Mouse (Mus musculus): ENCODE measurements around the gene Inhbb.

The Inhbb gene

DNA sequence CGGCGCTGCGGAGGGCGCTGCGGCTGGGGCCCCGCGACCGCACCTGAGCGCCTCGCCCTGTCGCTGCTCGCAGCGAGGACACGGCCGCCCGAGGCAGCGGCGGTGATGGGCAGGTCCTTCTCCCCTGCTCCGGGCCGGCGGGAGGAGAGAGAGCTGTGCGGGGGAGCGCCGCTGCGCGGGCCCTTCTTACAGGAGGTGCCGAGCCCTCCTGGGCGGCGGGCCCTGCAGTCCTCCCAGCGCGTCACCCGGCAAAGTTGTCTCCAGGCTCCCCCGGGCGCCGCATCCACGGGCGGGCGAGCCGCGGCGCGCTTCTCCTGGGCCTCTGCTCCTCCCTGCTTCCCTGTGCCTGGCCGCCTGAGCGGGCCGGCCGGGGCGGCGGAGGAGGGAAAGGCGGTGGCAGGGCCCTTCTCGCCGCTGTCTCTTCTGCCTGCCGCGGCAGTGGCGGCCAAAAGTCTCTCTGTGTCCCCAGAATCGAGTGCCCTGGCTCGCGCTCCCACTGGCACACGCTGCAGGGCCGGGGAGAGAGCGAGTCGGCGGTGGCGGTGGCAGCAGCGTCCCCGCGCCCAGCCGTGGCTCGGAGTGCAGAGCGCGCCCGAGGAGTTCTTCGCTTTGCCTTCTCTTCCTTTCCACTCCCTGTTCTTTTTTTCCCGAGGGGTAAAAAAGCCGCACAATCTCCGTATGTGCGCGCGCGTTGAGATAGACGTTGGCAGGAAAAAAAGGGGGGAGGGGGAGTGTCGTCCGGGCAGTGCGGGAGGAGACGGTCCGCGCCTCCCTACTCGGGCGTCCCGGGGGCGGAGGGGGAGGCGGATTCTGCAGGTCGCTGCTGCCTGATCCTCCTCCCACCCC is at the start of gene Inhbb:
TSS of gene Inhbb (minus strand) at position 673 of the 846 bp plus-strand sequence.
- CTCF ChIA-PET = interaction anchor here in 3 of 4 experiments (0.5 to 0.6 kb wide), 3 partner anchors 61 to 339 kb away, joined by 3 to 4 read pairs (median 3); no protein-coding TSS in a partner anchor
- POLR2A ChIA-PET = interaction anchor here (0.6 to 1.6 kb wide), 12 partner anchors 11 to 368 kb away, joined by 3 to 5 read pairs (median 3); no protein-coding TSS in a partner anchor

GRCm38 (mm10) chr1:119463386-119463785 is 41.3 kb upstream of the Inhbb start:
- CTCF ChIA-PET = interaction anchor here (0.5 to 3.0 kb wide), 10 partner anchors 13 to 581 kb away, joined by 3 to 13 read pairs (median 5); no protein-coding TSS in a partner anchor
- POLR2A ChIA-PET = interaction anchor here in 1 of 4 experiments (0.6 to 1.4 kb wide), 2 partner anchors 18 to 374 kb away, joined by 3 read pairs; no protein-coding TSS in a partner anchor

- ChIA-PET POLR2A (interaction anchor here in 1 of 4 experiments (0.6 to 0.8 kb wide), 2 partner anchors 16 to 64 kb away, joined by 3 to 4 read pairs; no protein-coding TSS in a partner anchor), CTCF (interaction anchor here in 1 of 4 experiments (0.6 to 1.9 kb wide), 2 partner anchors 22 to 1107 kb away, joined by 3 to 5 read pairs; no protein-coding TSS in a partner anchor)
Measured at GRCm38 (mm10) chr1:119460062-119460461, 38.0 kb upstream of the Inhbb start.

GRCm38 (mm10) chr1:119457993-119458605 is 36.1 kb upstream of the Inhbb start:
- ChIA-PET POLR2A (interaction anchor here (0.5 to 1.8 kb wide), 22 partner anchors 9 to 837 kb away, joined by 3 to 10 read pairs (median 4); partner anchors contain the start of gene Tmem185b (in 1 of the 4)), CTCF (interaction anchor here (0.5 to 2.6 kb wide), 134 partner anchors 7 to 1062 kb away, joined by 3 to 26 read pairs (median 4); partner anchors contain the start of genes Tmem185b (in 2 of the 4), Gli2 (in 1 of the 4) and Ralb (in 1 of the 4))

DNA sequence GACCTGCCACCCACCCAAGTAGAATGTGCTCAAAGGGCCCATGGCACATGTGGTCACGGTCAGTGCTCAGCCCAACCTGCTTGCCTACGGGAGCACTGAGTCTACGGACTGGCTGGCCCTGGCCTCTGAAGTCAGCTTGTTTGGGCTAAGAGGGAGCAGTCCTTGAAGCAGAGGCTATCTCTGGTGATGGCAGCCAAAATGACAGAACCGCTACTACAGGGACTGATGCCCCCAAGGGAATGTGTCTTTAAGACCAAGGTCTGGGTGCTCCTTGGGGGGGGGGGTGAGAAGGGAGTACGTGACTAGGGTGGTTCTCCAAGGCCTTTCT is 35.4 kb upstream of the Inhbb start:
- ChIA-PET CTCF (interaction anchor here (0.6 to 2.6 kb wide), 28 partner anchors 11 to 632 kb away, joined by 3 to 15 read pairs (median 4); partner anchors contain the start of gene Gli2 (in 1 of the 4)), POLR2A (interaction anchor here in 3 of 4 experiments (0.7 to 1.8 kb wide), 8 partner anchors 12 to 393 kb away, joined by 3 to 7 read pairs (median 4); no protein-coding TSS in a partner anchor)

DNA sequence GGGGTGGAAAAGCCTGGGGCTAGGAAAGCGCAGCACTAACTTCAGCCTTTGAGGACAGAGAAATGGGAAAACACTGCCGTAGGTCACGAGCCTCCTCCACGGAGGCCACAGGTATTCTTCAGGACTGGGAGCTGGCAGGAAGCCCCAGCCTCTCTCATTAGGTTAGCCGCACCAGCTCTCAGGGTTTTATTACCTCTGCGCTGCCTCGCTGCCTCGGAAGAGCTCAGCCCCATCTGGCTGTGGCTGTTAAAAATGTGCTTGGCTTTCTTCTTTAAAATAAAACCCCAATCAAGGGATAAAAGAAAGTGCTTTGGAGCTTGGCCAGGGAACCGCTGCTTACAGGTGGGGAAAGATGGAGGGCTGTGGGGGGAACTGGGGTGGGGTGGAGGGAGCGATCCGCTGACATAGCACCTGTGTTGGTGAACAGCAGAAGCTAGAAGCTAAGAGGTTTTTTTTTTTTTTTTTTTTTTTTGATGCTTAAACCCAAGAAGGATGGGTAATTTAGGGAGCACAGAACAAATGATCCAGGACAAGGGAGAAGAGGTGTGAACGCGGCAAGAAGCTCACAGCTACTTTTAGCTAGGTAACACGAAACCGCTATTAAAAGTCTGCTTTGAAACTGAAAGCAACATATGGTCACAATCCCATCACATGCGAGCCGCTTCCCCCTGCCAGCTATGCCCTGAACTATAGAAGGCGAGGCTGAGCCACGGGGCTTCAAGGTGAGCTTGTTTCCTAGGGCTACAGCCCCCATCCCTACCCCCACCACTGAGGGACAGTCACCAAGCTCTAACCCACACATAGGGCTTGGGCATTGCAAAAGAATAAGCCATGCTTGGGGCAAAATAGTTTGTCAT is 34.9 kb upstream of the Inhbb start:
- ChIA-PET POLR2A (interaction anchor here (0.6 to 1.8 kb wide), 12 partner anchors 11 to 468 kb away, joined by 3 to 7 read pairs (median 3); no protein-coding TSS in a partner anchor), CTCF (interaction anchor here (0.5 to 2.6 kb wide), 32 partner anchors 12 to 697 kb away, joined by 3 to 15 read pairs (median 4); partner anchors contain the start of gene Gli2 (in 1 of the 4))

DNA sequence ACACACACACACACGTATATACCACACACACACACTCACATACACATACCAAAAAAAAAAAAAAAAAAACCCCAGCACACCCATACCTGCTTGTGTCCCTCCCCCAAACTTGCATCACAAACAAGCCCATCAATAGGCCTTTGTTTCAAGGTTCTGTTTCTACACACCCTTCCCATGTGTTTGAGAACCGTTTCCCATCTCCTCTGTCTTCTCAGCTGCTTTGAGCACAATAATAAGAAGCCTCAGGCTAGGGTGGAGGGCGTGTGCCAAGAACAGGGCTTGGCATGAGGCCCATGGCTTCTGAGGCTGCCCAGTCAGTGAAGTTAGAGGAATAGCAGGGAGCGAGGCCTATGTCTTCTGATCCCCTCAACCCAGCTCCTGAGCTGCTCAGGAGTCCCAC is 31.7 kb upstream of the Inhbb start:
- POLR2A ChIA-PET = interaction anchor here in 2 of 4 experiments (0.8 to 1.4 kb wide), 4 partner anchors 9 to 398 kb away, joined by 3 to 6 read pairs (median 6); no protein-coding TSS in a partner anchor
- CTCF ChIA-PET = interaction anchor here in 3 of 4 experiments (0.5 to 1.1 kb wide), 6 partner anchors 27 to 862 kb away, joined by 3 to 12 read pairs (median 4); no protein-coding TSS in a partner anchor

DNA sequence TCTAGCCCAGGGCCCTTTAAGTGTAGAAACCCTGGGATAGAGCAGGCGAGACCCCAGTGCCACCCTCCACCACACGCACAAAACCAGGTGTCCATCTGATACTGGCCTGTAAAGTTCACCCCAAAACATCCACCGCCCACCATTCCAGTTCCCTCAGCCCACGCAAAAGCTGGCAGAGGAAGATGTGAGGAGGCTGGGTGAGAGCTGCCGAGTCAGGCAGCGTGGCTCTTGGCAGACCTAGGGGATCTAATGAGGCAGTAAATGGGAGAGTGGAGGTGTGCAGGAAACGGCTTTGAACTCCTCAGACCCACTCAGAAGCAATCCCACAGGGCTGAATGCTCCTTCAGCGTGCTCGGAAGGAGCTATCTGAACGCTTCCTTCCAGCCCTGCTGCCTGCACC is 29.4 kb upstream of the Inhbb start:
- CTCF ChIA-PET = interaction anchor here (0.5 to 1.4 kb wide), 5 partner anchors 30 to 363 kb away, joined by 3 to 8 read pairs (median 3); no protein-coding TSS in a partner anchor
- POLR2A ChIA-PET = interaction anchor here in 2 of 4 experiments (0.5 to 1.5 kb wide), 5 partner anchors 9 to 425 kb away, joined by 3 to 5 read pairs (median 4); no protein-coding TSS in a partner anchor

DNA sequence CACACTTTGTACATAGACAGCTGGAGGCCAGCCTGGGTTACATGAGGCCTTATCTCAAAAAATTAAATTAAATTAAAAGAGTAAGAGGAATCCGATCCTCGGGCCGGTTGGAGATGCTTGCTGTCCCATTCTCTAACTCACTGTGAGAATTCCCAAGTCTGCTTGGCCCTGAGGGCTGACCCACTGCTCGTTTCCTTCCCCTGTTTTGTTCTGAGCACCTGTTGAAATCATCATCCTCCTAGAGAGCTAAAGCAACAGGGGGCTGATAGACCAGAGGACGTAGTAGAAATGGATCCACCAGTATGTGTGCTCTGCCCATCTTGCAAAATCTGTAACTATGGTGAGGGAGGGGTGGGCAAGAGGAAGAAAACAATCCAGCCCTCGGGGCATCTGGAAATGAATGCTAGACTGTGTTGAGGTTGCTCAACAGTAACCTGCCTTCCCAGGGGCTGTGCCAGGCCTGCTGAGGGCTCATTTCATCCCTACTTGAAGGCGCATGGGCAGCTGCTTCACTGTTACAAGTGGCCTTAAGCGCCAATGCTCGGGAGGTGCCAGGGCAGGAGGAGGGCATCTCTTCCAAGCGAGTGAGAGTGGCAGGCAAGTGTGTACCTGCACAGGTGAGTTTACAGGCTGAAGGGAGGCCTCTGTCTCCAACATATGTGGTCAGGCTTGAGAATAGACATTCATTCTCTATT is 28.8 kb upstream of the Inhbb start:
- CTCF ChIA-PET = interaction anchor here in 3 of 4 experiments (0.5 to 1.4 kb wide), 4 partner anchors 30 to 363 kb away, joined by 3 read pairs; no protein-coding TSS in a partner anchor
- POLR2A ChIA-PET = interaction anchor here in 2 of 4 experiments (0.5 to 1.5 kb wide), 4 partner anchors 9 to 353 kb away, joined by 3 to 4 read pairs (median 3); no protein-coding TSS in a partner anchor

GRCm38 (mm10) chr1:119446753-119447283 is 24.8 kb upstream of the Inhbb start:
- POLR2A ChIA-PET = interaction anchor here in 1 of 4 experiments (1.5 kb wide), 1 partner anchor 8 kb away, joined by 10 read pairs; no protein-coding TSS in a partner anchor
- CTCF ChIA-PET = interaction anchor here in 3 of 4 experiments (0.7 to 1.1 kb wide), 4 partner anchors 11 to 360 kb away, joined by 3 to 9 read pairs (median 4); no protein-coding TSS in a partner anchor

GRCm38 (mm10) chr1:119443591-119444350 is 21.7 kb upstream of the Inhbb start:
- POLR2A ChIA-PET = interaction anchor here in 3 of 4 experiments (0.5 to 1.4 kb wide), 6 partner anchors 10 to 78 kb away, joined by 3 to 6 read pairs (median 3); no protein-coding TSS in a partner anchor
- CTCF ChIA-PET = interaction anchor here in 2 of 4 experiments (0.6 to 1.9 kb wide), 6 partner anchors 15 to 994 kb away, joined by 3 to 10 read pairs (median 3); no protein-coding TSS in a partner anchor

GRCm38 (mm10) chr1:119442901-119443300 is 20.9 kb upstream of the Inhbb start:
- CTCF ChIA-PET = interaction anchor here in 2 of 4 experiments (1.3 to 1.9 kb wide), 5 partner anchors 16 to 349 kb away, joined by 3 to 10 read pairs (median 4); no protein-coding TSS in a partner anchor

GRCm38 (mm10) chr1:119438105-119438637 is 16.1 kb upstream of the Inhbb start:
- POLR2A ChIA-PET = no interaction called here
- CTCF ChIA-PET = interaction anchor here in 2 of 4 experiments (0.6 to 1.0 kb wide), 5 partner anchors 8 to 615 kb away, joined by 3 to 5 read pairs (median 3); no protein-coding TSS in a partner anchor

More at GRCm38 (mm10) chr1:119442901-119443300, 20.9 kb upstream of the Inhbb start:
- POLR2A ChIA-PET = interaction anchor here (0.5 to 1.5 kb wide), 7 partner anchors 9 to 54 kb away, joined by 3 to 4 read pairs (median 4); partner anchors contain the start of gene Inhbb (in 1 of the 4)

DNA sequence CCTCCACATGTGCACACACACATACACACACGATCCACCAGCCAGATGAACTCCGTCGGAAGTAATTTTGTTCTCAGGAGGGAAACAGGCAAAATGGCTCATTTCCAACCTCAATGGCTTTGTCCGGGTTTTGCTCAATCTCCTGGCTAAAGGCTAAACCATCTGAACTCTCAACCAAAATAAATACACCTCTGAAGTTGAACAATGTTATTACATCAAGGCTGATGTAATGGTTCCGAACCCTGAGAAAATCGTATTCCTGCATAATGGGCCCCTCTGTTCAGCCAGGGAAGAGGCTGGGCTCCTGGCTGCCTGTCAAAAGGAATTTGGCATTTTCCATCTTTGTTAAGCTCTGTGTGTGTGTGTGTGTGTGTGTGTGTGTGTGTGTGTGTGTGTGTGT is 15.4 kb upstream of the Inhbb start:
- POLR2A ChIA-PET = interaction anchor here in 2 of 4 experiments (0.5 to 0.8 kb wide), 2 partner anchors 19 to 59 kb away, joined by 3 to 4 read pairs; no protein-coding TSS in a partner anchor
- CTCF ChIA-PET = interaction anchor here in 2 of 4 experiments (0.7 to 1.1 kb wide), 3 partner anchors 20 to 229 kb away, joined by 3 read pairs; no protein-coding TSS in a partner anchor
